Mouse (Mus musculus) cerebellum, adult 9-10 months (tissue): ENCODE measurements around the gene Nxf3.
A peak's percentile ranks its signal among the peaks of the same experiment; 100 is the strongest.

ENCODE experiments used
- DNase-seq: peaks from one replicate; pipeline ENCODE4 v3.0.0; 2022

Gene Nxf3

DNA sequence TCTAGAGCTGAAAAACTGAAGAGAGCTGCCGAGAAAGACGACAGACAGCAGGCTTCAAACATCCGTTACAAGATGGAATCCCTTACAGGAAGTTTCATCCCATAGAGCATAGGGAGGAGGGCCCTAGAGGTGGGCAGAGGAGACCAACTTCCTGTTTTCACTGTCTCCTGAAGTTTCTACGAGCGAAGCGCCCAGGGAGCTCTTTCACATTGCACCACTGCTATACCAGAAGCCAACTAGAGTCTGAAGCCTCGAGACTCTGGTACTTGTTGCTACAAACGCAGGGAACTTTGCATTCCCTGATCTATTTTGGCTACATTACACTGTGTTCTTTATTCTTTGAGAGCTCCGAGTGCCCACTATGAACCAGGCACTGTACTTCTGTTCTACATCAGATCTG is at the start of gene Nxf3:
Gene Nxf3, minus strand, starts transcription at position 101 of the 400 bp plus-strand sequence.
- DNase-seq: no peak

DNA sequence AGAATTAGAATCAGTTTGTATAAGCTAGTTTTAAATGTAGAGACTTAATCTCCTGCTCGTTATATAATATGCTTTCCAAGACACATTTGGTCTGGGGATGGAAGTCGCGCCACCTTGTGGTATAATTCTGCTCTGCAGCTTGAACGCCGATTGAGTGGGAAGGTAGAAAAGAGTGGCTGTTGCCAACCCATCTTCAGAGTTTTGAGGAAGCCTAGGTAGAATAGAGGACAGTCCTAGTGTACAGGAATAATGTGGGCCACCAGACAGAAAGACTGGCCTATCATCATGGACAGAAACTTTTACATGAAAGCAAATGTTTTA is 42.6 kb upstream of the Nxf3 start:
- DNase-seq: peak; percentile 58

DNA sequence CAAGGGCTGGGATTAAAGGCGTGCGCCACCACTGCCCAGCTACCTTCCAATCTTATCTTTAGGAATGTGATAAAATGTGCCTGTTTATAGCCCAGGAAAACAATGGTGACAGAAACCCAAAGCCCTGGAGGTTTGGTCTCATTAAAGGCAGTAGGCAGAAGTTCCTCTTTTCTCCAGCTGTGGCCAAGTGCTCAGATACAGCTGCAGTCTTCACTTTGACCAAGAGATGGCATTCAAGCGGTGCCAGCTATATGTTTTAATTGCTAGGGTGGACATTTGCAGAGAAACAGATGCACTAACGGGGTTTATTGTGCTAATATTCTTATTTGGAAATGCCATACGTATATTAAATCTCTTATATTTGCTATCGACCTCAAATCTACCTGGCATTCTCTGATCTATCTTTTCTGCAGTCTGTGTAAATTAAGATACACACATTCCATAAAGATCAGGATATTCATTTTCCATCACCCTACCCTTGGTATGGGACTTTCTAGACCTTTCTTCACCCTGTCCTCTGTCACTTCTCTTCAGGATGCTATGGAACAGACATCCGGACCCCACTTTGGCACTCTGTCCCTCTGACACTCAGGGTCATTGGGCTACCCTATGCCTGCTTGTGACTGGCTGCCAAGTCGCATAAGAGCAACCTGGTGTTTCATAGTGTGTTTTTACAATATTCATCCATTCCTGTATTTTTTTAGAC is 42.1 kb upstream of the Nxf3 start:
- no peak for DNase-seq

DNA sequence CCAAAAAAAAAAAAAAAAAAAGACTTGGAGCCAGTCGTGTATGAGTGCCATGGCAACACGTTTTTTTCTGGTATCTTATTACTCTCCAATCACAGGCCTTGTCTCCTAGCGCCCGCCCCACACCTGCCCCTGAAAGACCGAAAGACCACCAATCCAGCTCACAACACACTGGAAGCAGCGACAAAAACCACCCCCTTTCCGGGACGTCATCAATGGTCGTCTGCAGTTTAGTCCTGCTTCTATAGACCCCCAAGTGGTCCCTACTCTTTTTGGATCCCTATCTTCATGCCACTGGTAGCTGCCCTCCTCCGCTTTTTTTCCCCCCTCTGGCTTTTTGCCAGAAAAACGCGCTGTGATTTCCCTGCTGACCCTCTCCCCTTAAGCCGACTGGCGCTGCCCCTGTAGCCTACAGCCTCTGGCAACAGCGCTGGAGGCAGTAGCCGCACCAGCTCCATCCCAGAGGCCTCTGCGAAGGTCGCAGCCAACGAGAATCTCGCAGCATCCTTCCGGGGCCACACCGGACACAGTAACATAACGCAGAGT is 30.4 kb upstream of the Nxf3 start:
- DNase-seq: peak; percentile 55

DNA sequence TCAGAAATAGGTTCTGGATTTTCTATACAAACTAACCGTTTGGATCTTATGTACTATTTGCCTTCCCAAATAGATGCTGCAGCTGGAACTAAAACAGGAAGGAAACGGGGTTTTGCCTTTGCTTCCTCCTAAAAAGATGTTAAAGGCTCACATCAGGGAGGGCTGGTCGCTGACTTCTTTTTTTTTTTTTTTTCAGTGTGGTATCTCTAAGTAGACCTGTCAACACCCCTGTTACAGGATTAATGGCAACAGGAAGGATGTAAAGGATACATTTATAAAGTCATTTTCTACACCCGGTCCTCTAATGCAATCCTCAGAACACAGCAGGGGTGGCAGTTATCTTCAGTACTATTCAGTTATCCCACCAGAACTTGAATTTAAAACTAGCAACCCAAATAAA is 30.0 kb upstream of the Nxf3 start:
- no peak for DNase-seq

DNA sequence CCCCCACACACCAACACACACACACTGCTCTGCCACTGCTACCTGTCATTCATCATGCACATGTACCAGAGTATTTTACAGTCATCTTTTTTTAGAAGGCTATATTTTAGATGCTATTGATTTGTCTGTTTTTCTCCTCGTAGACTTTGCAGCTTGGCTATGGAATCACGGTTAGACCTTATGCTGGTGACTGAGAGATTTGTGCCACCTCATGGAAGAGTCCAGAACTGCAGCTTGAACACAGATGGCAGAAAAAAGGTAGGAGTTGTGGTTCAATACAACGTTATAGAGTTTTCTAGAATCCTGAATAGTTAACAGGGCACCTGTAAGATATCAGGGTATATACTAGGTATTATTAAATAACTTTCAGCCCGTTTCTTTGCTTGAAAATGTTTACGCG is 22.9 kb upstream of the Nxf3 start:
- DNase-seq: peak; percentile 70

DNA sequence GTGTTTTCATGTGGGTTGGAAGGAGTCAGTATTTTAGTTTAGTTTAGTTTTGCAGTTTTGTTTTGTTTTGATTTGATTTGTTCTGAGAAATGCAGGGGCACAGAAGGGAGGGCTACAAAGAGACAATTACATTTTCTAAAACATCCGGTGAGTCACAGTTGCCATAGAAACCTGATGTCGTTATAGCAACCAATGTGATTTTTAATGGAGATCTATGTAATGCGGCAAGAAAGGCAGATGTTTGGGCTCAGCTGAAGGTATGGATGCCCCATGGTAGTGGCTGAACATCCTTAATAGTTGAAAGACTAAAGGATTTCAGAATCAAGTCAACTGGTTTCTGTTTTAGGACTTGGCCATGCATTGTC is 19.7 kb upstream of the Nxf3 start:
- no peak for DNase-seq

DNA sequence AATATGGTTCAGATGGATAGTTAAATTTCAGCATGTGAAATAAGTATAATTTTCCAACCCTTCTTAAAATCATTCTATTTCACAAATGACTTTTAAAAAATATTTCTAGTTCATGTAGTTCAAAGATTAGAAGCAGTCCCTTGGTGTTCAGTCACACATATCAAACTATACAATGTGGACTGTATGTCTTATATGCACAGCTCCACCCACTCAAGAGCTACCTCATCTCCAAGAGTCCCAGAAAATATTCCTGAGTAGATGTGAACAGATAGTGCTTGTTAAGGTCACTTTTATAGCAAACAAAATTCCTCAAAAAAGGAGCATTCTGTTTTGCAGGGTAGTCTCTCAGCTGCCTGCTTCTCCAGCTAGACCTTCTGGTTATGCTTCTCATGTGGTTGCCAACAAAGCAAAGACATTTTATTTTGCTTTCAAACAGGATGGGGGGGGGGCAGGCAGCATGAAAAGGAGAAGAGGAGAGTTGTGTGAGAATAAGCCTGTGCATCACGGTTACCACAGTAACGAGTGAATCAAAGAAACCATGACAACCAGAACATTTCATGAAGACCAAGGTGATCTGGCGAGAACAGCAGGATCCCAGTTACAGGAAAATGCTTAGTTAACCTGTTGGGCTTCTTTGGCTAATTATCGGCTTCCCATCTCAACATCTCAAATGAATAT is 19.1 kb upstream of the Nxf3 start:
- DNase-seq: no peak

DNA sequence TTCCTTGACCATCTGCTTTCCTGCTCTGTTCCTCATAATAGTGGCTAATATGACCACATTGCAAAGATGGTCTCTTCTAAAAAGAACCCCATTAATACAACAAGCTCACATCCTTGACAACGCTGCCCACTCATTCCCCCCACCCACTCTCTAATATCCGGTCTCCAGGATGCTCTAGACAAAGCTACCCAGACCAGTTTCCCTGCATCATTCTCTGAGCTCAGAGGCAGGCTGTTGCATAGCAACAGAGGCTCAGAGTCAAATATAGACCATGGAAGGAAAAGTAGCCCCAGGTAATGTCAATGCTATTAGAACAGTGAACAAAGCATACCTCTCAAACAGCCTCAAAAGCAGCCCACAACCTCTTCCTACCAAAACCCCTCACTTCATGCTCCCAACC is 9.4 kb upstream of the Nxf3 start:
- no peak for DNase-seq

DNA sequence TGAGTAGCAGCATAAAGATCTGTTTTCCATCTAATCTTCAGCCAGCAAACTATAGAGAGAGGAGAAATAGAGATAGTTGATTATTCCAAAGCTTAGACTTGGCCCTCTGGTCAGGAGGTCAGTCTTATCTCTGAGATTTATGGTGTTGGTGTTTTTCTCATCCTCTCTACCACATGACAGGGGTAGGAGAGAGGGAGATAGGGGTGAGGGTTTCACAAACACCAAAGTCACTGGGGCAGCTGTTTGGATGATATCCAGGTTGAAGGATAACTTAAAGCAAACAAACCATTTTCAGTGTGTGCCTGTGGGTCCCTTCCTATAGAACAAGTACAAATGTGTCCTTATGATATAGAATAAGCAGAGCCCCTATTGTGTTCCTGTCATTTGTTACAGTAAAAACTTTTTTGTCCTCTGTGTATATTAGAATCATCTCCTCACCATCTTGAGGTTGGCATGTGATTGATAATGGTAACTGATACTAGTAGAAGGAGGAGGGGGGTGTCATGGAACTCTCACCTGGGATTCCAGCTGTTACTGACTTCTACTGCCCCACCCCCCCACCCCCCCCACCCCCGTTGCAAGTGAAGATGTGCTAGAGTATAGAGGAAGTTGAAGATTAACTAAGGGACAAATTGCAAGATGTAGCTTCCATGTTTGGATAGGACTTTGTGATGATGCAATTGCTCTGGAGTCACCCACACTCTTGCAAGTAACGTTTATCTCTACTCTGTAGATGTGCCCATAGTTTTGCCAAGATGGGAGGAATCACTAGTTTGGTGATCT is 7.6 kb upstream of the Nxf3 start:
- no peak for DNase-seq

DNA sequence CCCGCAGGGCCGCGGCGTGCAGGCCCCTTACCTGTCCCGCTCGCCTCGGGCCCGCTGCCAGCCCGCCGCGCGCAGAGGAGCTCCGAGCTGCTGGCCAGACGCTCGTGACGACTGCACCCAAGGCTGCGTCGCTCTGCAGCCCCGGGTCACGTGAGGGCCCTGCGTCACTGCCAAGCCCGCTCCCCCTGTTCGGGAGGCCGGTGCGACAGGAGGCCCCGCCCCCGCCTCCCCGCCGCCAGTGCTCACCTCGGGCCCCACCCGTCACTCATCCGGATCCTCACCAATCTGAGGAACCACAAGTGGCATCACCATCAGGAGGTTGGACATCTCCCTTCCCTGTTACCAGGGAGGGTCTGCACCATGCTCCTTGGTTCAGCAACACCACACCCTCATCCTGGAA is 17.0 kb downstream of the Nxf3 start, which contains the start of gene Bex2:
Gene Bex2, minus strand, starts transcription at position 217 of the 400 bp plus-strand sequence.
- DNase-seq: peak; percentile 52

DNA sequence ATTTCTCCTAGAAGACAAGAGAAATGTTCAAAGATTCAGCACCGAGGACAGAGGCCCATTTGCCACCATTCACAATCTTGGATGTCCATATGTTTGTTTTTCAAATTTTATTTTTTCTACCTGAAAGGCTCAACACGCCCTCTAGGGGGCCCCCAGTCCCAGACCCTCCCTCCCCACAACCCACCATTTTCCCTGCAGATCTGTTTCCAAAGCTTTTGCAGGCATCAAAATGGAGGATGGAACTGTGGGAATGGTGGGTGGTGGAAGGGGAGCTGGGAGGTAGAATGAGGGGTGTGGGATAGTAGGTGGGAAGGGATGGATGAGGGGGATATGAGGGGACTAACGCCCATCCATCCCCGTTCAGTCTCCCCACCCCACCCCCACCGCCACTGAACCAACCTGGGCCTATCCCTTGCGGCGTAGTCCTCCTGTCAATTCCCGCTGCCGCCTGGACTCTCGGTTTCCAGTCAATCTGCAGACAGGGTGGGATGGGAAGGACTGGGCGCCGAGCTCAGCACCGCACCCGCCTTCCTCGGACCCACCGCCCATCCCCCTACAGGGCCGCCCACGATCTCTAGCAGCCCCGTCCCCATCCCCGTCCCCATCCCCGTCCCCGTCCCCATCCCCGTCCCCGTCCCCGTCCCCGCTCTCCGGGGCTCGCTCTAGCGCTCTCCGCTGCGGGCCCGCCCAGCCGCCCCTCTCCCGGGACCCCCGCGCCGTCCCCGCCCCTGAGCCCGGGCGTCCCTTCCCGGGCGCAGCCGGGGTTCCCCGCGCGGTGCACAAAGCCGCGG is 17.7 kb downstream of the Nxf3 start:
- peak; percentile 36 for DNase-seq

DNA sequence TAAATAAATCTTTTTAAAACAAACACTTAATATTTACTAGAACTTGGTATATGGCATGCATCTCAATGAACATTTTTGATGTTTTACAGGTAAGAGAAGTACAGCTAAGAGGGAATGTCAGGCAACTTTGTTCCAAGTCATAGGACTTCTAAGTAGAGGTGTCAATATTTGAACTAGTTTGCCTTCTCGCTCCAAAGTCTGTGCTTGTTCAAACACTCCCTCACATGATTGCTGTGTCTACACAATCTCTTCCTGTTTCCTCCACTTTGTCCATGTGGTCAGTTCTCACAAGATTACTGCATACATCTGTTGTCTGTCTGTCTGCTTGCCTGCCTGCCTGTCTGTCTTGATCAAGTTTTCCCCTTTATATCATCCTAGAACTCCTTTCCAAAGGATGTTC is 24.4 kb downstream of the Nxf3 start:
- DNase-seq: no peak

DNA sequence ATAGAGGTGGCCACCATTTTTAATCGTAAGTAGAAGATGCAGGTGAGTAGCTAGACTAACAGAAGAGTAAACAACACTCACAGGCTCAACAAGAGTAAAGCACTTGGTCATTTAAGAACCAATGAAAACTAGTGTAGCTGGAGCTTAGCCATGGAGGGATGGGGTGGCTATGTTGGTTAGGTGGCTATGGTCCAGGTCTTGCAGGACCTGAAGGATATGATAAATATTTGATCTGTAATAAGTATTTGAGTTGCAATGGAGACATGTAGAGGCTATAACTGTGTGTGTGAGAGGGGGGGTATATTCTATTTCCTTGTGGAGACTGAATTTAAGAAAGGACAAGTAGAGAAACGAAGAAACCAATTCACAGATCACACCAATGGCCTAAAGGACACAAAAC is 33.8 kb downstream of the Nxf3 start:
- no peak for DNase-seq

DNA sequence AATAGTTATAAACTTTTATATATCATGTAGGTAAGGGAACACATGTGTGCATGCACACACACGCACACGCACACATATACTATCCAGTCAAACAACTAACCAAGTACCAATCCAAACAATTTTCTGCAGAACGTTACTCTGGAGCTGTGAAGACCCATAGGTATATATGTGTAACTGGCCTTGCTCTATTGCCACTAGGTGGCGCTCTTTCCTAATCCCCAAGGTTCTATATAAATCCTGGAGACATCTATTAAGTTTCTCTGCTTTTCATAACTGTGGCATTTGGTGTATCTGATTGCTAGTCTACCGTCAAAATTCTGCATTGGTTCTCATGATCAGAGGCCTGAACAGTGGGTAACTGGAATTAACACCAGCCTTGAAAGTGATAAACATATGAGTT is 37.5 kb downstream of the Nxf3 start:
- DNase-seq: peak; percentile 80

DNA sequence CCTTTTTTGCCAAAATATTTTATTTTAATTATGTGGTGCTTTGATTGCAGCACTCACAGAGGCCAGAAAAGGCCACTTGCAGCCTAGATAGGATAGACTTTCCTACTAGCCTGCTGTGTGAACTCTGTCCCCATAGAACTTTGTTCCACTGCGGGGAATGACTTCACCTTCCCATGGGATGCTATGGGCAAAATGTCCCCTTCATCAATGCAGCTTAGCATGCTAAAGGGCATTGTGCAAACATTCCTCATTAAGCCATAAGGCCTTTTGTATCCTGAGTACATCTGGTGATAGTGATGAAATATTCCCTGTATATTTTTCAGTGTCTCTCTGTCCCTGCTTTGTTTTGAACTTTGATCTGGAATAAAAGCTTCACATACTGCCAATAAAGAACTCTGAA is 41.3 kb downstream of the Nxf3 start:
- DNase-seq: no peak

DNA sequence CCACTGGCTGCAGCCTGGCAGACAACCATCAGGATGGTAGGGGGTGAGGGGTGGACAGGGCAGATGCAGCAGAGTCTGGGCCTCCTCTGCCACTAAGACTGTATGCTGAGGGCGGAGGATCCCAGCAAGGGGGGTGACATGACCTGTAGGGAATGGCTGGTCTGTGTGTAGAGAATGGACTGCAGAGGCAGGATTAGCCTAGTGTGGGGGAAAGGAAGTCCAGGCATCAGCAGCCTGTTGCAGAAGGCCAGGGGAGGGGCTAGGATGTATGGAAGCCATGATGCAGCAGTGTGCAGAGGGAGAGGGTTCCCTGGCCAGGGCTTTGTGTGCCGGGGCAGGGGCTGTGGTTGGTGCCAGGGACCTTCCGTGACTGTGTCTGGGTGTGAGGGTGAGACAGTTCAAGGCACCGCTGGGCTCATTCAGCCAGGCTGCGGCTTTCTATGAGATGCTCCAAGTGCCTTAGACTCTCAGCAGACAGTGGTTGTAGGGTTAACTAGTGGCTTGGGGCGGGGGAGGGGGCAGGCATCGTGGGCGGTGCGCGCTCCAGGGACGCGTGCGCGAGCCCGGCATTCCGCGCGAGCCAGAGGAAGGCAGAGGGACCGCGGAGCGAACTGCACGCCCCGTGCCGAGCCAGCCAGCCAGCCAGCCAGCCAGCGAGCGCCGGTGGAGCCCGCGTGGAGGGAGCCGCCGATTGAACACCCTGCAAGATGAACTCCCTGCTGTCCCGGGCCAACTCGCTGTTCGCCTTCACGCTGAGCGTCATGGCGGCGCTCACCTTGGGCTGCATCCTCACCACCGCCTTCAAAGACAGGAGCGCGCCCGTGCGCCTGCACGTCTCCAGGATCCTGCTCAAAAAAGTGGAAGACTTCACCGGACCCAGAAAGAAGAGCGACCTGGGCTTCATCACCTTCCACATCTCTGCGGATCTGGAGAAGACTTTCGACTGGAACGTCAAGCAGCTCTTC is 52.0 kb downstream of the Nxf3 start, which contains the start of gene Arxes1:
Gene Arxes1, plus strand, starts transcription at position 569 of the 965 bp plus-strand sequence.
- peak; percentile 42 for DNase-seq

DNA sequence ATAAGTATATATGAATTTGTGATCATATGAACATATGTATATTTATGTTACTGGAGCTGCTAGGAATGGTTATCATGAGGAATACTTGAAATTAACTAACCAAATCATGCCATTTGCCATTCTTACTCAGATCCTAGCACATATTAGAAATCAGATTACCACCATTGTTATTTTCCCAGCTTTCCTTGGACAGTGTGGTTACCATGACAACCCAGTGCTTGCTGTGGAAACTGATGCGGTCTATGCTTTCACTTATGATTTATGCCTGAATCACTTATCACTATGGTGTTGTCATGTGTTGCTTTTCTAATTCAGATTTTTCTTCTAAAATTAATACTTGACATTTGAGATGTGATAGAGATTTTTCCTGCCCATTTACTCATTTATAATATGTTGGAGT is 54.7 kb downstream of the Nxf3 start:
- DNase-seq: no peak
